Mouse (Mus musculus) lung, adult 2 months (tissue): ENCODE data around the gene Ston2.

Experiments
- CTCF ChIP-seq: fragments of 200-500 bp; IDR thresholded peaks from 2 replicates; pipeline ENCODE4 v1.5.1; 2011; ENCODE audit warnings: mild to moderate bottlenecking, low read length, control low read depth; ENCODE audit not compliant: insufficient read depth
- POLR2A ChIP-seq: fragments of 200-500 bp; IDR thresholded peaks from 2 replicates; pipeline ENCODE4 v1.6.1; 2011; ENCODE audit warnings: low read depth, mild to moderate bottlenecking, control low read depth, low read length, borderline replicate concordance; ENCODE audit errors: extremely low read depth

- TF ChIP-seq POLR2A (no peak), CTCF (no peak)
Observed at GRCm38 (mm10) chr12:91798720-91799378, 10.7 kb upstream of the Ston2 start.
